Mouse (Mus musculus): ENCODE measurements around the gene Ppm1j. TPM values are rescaled to one million over a fixed set of nuclear protein-coding genes. Genes with fewer than 3 reads are reported as not detected.
"Not testable (repeated sequence)": the region's sequence is repeated elsewhere in the genome, so short reads cannot be mapped to it uniquely, and the experiment has no call there.

The Ppm1j gene
- total RNA-seq (2021): under 1 TPM; 0.37 to 0.38 TPM
- long read RNA-seq: 0 reads

GRCm38 (mm10) chr3:104780561-104781420, at the start of gene Ppm1j:
TSS of gene Ppm1j (plus strand) at chr3:104781056.
- DNase-seq (ENCODE audit: low spot score in 2 of 2): no peak

GRCm38 (mm10) chr3:104732907-104733306, 47.9 kb upstream of the Ppm1j start:
- DNase-seq (ENCODE audit: low spot score in 2 of 2): no peak

GRCm38 (mm10) chr3:104734654-104735053, 46.2 kb upstream of the Ppm1j start:
- DNase-seq (ENCODE audit: low spot score in 2 of 2): no peak

- no peak for DNase-seq (ENCODE audit: low spot score in 2 of 2)
These were observed 38.9 kb upstream of the Ppm1j start for GRCm38 (mm10) chr3:104741954-104742353.

GRCm38 (mm10) chr3:104743161-104743560, 37.7 kb upstream of the Ppm1j start:
- DNase-seq (ENCODE audit: low spot score in 2 of 2): no peak

- DNase-seq (ENCODE audit: low spot score in 2 of 2): no peak
These were observed 37.0 kb upstream of the Ppm1j start for GRCm38 (mm10) chr3:104743864-104744263.

GRCm38 (mm10) chr3:104752845-104753244, 28.0 kb upstream of the Ppm1j start:
- not testable (repeated sequence) for DNase-seq (ENCODE audit: low spot score in 2 of 2)

- peak; percentile 37 to 71 for DNase-seq (ENCODE audit: low spot score in 2 of 2)
These were observed 22.4 kb upstream of the Ppm1j start for GRCm38 (mm10) chr3:104758406-104758805.

- DNase-seq (ENCODE audit: low spot score in 2 of 2): no peak
These were observed 22.0 kb upstream of the Ppm1j start for GRCm38 (mm10) chr3:104758869-104759268.

GRCm38 (mm10) chr3:104762103-104762863, 18.6 kb upstream of the Ppm1j start:
- not testable (repeated sequence) for DNase-seq (ENCODE audit: low spot score in 2 of 2)

- no peak for DNase-seq (ENCODE audit: low spot score in 2 of 2)
These were observed 15.8 kb upstream of the Ppm1j start for GRCm38 (mm10) chr3:104765021-104765420.

- DNase-seq (ENCODE audit: low spot score in 2 of 2): no peak
These were observed 13.7 kb upstream of the Ppm1j start for GRCm38 (mm10) chr3:104767141-104767540.

- no peak for DNase-seq (ENCODE audit: low spot score in 2 of 2)
These were observed 13.1 kb upstream of the Ppm1j start for GRCm38 (mm10) chr3:104767716-104768115.

- no peak for DNase-seq (ENCODE audit: low spot score in 2 of 2)
These were observed 11.7 kb upstream of the Ppm1j start for GRCm38 (mm10) chr3:104769135-104769534.

- DNase-seq (ENCODE audit: low spot score in 2 of 2): no peak
These were observed 10.8 kb upstream of the Ppm1j start for GRCm38 (mm10) chr3:104770035-104770434.

- DNase-seq (ENCODE audit: low spot score in 2 of 2): no peak
These were observed 9.9 kb upstream of the Ppm1j start for GRCm38 (mm10) chr3:104770918-104771317.

GRCm38 (mm10) chr3:104771460-104771859, 9.4 kb upstream of the Ppm1j start:
- DNase-seq (ENCODE audit: low spot score in 2 of 2): no peak

- DNase-seq (ENCODE audit: low spot score in 2 of 2): no peak
These were observed 7.6 kb upstream of the Ppm1j start for GRCm38 (mm10) chr3:104773301-104773700.

GRCm38 (mm10) chr3:104777342-104777741, 3.5 kb upstream of the Ppm1j start:
- DNase-seq (ENCODE audit: low spot score in 2 of 2): no peak

GRCm38 (mm10) chr3:104779949-104780348, 907 bp upstream of the Ppm1j start:
- DNase-seq (ENCODE audit: low spot score in 2 of 2): no peak

GRCm38 (mm10) chr3:104781471-104781903, 631 bp downstream of the Ppm1j start, which contains the start of gene Fam19a3:
TSS of gene Fam19a3 (minus strand) at chr3:104781840.
- DNase-seq (ENCODE audit: low spot score in 2 of 2): no peak

GRCm38 (mm10) chr3:104782061-104782681, 1.3 kb downstream of the Ppm1j start:
- no peak for DNase-seq (ENCODE audit: low spot score in 2 of 2)
